Mouse (Mus musculus) embryo, embryonic 11.5 days (tissue): ENCODE data around the gene Golgb1.

Experiments used
- DNase-seq: peaks from one replicate; pipeline ENCODE4 v3.0.0-alpha.2; 2012; ENCODE audit warnings: low read depth, low spot score

Gene Golgb1

GRCm38 (mm10) chr16:36943591-36943990, 68.7 kb downstream of the Golgb1 start:
- DNase-seq = no peak

GRCm38 (mm10) chr16:36944895-36945424, 70.0 kb downstream of the Golgb1 start:
- no peak for DNase-seq

- DNase-seq = no peak
Measured at GRCm38 (mm10) chr16:36946459-36947159, 71.7 kb downstream of the Golgb1 start.

- no peak for DNase-seq
Measured at GRCm38 (mm10) chr16:36947646-36948197, 72.8 kb downstream of the Golgb1 start.

- DNase-seq = no peak
Measured at GRCm38 (mm10) chr16:36949614-36950336, 74.8 kb downstream of the Golgb1 start.

GRCm38 (mm10) chr16:36951029-36951428, 76.1 kb downstream of the Golgb1 start:
- no peak for DNase-seq

GRCm38 (mm10) chr16:36955106-36955505, 80.2 kb downstream of the Golgb1 start:
- no peak for DNase-seq

GRCm38 (mm10) chr16:36963415-36963814, 88.5 kb downstream of the Golgb1 start:
- no peak for DNase-seq

GRCm38 (mm10) chr16:36979127-36979526, 104.2 kb downstream of the Golgb1 start:
- DNase-seq = no peak
